Comparison of ENCODE assay signal across 18 mouse cellular contexts in genomic region chr19:28534964-28535363, GRCm38 (mm10).
"Had no signal": no experiment of that assay in that cellular context is flagged by ENCODE, and none has a peak within 500 bp of the region (broad histone marks: within the 10 kb centered on the region; RNA-seq: fewer than 3 reads in every experiment).

No protein-coding gene starts in this region.

- H3K4me3 ChIP-seq: midbrain, embryonic 12.5 days; myocyte; neural tube, embryonic 13.5 days; neural tube, embryonic 15.5 days had no signal

- ATAC-seq: midbrain, embryonic 16.5 days had no signal

- H3K4me1 ChIP-seq: midbrain, embryonic 12.5 days had no signal

- H3K4me2 ChIP-seq: lung, embryonic 14.5 days; midbrain, embryonic 12.5 days; neural tube, embryonic 13.5 days; neural tube, embryonic 15.5 days had no signal

- H3K36me3 ChIP-seq: midbrain, embryonic 12.5 days; neural tube, embryonic 13.5 days; neural tube, embryonic 15.5 days had no signal

- H3K9ac ChIP-seq: lung, embryonic 14.5 days; midbrain, embryonic 12.5 days; neural tube, embryonic 13.5 days; neural tube, embryonic 15.5 days had no signal

- H3K9me3 ChIP-seq: midbrain, embryonic 12.5 days; neural tube, embryonic 13.5 days; neural tube, embryonic 15.5 days had no signal

- H3K27me3 ChIP-seq: midbrain, embryonic 12.5 days; neural tube, embryonic 13.5 days; neural tube, embryonic 15.5 days had no signal

- DNase-seq: lung, adult 18-20 months; lung, embryonic 14.5 days; lung, postnatal 10 days; lung, postnatal 4 days; midbrain, embryonic 14.5 days; retina, postnatal 1 day; right cerebral cortex, adult 18-20 months; right cerebral cortex, postnatal 25 days; right cerebral cortex, postnatal 4 days; spleen, adult 18-20 months; thymus, adult 18-20 months; thymus, postnatal 14 days; thymus, postnatal 36 days had no signal

- H3K27ac ChIP-seq: midbrain, embryonic 12.5 days; neural tube, embryonic 13.5 days; neural tube, embryonic 15.5 days had no signal
